Mouse (Mus musculus): ENCODE data around the gene Zc3h10. TPM values are rescaled to one million over a fixed set of nuclear protein-coding genes. Genes with fewer than 3 reads are reported as not detected.

Zc3h10 gene
- polyA plus RNA-seq, 1 experiment, result 22.4 TPM

DNA sequence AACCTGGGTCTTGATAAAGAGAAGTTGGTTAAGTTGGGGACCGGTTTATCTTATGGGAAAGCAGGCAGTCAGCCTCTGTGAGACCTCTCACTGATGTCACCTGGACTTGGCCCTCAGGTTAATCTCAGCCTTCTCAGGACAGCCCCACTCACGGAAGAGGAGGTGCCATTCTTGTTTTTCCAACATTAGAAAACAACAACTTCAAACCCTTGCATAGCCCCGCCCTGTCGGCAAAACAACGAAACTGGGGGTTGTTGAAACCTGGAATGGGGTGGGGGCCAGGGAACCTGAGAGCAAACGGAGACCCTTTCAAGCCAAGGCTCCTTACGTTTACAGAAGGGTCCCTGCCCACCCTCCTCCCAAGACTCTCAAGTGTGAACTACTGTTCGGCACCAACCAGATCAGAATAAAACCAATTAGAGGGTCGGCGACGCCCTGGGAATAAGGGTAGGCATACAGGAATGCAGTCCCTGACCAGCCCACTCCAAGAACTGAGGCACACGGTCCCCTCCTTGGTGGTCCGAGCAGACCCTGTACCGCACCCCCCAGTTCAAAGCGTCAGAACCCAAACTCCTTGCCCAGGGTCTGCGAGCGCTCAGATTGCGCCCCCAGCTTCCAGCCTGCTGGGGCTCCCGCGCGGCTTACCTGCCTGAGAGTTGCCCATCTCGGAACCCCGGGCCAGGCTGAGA, 41.3 kb upstream of the Zc3h10 start:
- TF ChIP-seq POLR2A (IDR thresholded peaks at IDR 0.05; ENCODE audit: insufficient read depth, low read length) (no peak), EP300 (IDR thresholded peaks at IDR 0.05; ENCODE audit: insufficient read depth, low read depth, low read length) (no peak), CTCF (IDR thresholded peaks at IDR 0.05; ENCODE audit: low read depth, low read length) (no peak)
- no peaks in the 10 kb centered on the region for H3K36me3 ChIP-seq (ENCODE audit: control insufficient read depth, insufficient read depth, low read length, poor library complexity, severe bottlenecking)
- peak overlapping the region; percentile 91 for H3K4me3 ChIP-seq (ENCODE audit: low read depth, low read length)
- H3K4me1 ChIP-seq (ENCODE audit: control insufficient read depth, insufficient read depth, low read length), result peaks cover 6% of the 10 kb centered on the region
- peak overlapping the region; percentile 91 for H3K9ac ChIP-seq (ENCODE audit: low read depth, poor library complexity, severe bottlenecking)
- H3K27me3 ChIP-seq (ENCODE audit: control insufficient read depth, insufficient read depth, low read length, poor library complexity, severe bottlenecking), result no peaks in the 10 kb centered on the region
- H3K9me3 ChIP-seq (replicated peaks; ENCODE audit: control insufficient read depth, insufficient read depth, low read length, poor library complexity, severe bottlenecking), result no peaks in the 10 kb centered on the region
- peak overlapping the region; percentile 66 for H3K27ac ChIP-seq (ENCODE audit: insufficient read depth, low read length)

DNA sequence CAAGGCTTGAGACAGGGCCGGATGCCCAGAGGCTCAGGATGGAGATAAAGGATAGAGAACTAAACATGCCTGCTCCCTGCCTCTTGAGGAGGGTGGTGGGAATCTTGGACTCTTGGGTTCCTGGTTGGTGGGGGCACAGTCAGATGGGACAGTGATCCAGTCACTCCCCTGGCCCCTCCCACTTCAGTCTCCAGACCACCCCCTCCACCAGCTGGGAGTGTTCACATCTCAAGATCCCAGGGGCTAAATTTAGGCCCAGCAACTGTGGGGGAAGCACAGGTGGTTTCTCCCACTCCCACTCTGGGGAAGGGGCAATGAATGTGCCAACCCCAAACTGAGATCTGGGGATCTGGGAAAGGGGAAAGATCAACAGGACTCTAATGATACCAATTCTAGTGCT, 40.6 kb upstream of the Zc3h10 start:
- Histone ChIP-seq H3K9ac (ENCODE audit: low read depth, poor library complexity, severe bottlenecking) (peak overlapping the region; percentile 91; the same call in 1 of the 2 replicates), H3K9me3 (replicated peaks; ENCODE audit: control insufficient read depth, insufficient read depth, low read length, poor library complexity, severe bottlenecking) (no peaks in the 10 kb centered on the region), H3K36me3 (ENCODE audit: control insufficient read depth, insufficient read depth, low read length, poor library complexity, severe bottlenecking) (no peaks in the 10 kb centered on the region), H3K4me1 (ENCODE audit: control insufficient read depth, insufficient read depth, low read length) (peaks cover 6% of the 10 kb centered on the region), H3K27me3 (ENCODE audit: control insufficient read depth, insufficient read depth, low read length, poor library complexity, severe bottlenecking) (no peaks in the 10 kb centered on the region), H3K4me3 (ENCODE audit: low read depth, low read length) (peak overlapping the region; percentile 11; the same call in 1 of the 2 replicates), H3K27ac (ENCODE audit: insufficient read depth, low read length) (0 out of 2 replicates have a peak overlapping the region, but pooled peaks have one; percentile 10)
- TF ChIP-seq EP300 (IDR thresholded peaks at IDR 0.05; ENCODE audit: insufficient read depth, low read depth, low read length) (0 out of 2 replicates have a peak, but pooled peaks have one; percentile 31), CTCF (IDR thresholded peaks at IDR 0.05; ENCODE audit: low read depth, low read length) (no peak)

DNA sequence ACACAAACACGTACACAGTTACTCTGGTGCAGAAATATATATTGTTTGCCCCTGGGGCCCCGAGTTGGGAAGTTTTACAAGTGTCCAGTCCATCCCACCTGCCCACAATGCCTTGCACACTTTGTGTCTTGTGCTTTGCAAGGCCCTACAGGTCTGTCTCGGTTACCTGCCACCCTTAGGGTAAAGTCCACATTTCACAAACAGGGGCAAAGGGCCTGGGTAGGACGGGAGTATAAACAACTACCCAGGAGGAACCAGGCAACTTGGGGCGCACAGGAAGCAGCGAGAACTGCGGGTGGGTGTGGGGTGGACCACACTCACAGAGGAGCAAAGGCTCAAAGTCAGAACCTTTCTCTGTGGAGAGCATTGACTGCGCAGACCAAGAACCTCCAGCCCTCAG, 40.1 kb upstream of the Zc3h10 start:
- Histone ChIP-seq H3K4me1 (ENCODE audit: control insufficient read depth, insufficient read depth, low read length) (peaks cover 6% of the 10 kb centered on the region), H3K36me3 (ENCODE audit: control insufficient read depth, insufficient read depth, low read length, poor library complexity, severe bottlenecking) (no peaks in the 10 kb centered on the region), H3K9me3 (replicated peaks; ENCODE audit: control insufficient read depth, insufficient read depth, low read length, poor library complexity, severe bottlenecking) (no peaks in the 10 kb centered on the region), H3K27me3 (ENCODE audit: control insufficient read depth, insufficient read depth, low read length, poor library complexity, severe bottlenecking) (no peaks in the 10 kb centered on the region), H3K27ac (ENCODE audit: insufficient read depth, low read length) (peak overlapping the region; percentile 76), H3K9ac (ENCODE audit: low read depth, poor library complexity, severe bottlenecking) (no peak overlapping the region), H3K4me3 (ENCODE audit: low read depth, low read length) (peak overlapping the region; percentile 3; the same call in 1 of the 2 replicates)
- TF ChIP-seq POLR2A (IDR thresholded peaks at IDR 0.05; ENCODE audit: insufficient read depth, low read length) (no peak), CTCF (IDR thresholded peaks at IDR 0.05; ENCODE audit: low read depth, low read length) (no peak), EP300 (IDR thresholded peaks at IDR 0.05; ENCODE audit: insufficient read depth, low read depth, low read length) (no peak)

DNA sequence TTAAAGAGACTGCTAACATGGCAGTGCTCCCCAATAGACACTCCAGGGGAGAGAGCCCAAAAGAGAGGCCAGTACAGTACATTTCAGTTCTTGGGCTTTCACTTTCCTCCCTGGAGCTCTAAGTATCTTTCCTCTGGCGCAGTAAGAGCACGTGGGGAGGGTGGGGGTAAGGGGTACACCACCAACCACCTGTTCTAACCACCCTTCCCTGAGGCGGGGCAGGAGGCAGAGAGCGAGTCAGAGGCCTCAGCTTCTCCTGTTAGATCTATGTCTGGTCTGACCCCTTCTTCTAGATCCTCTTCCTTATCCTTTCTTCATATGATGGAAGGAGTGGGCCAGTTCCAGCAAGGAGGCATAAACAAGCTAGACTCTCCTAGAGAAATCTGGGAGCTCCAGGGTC, 39.5 kb upstream of the Zc3h10 start:
- peak overlapping the region; percentile 12; the same call in 1 of the 2 replicates for H3K9ac ChIP-seq (ENCODE audit: low read depth, poor library complexity, severe bottlenecking)
- H3K9me3 ChIP-seq (replicated peaks; ENCODE audit: control insufficient read depth, insufficient read depth, low read length, poor library complexity, severe bottlenecking), result no peaks in the 10 kb centered on the region
- no peaks in the 10 kb centered on the region for H3K27me3 ChIP-seq (ENCODE audit: control insufficient read depth, insufficient read depth, low read length, poor library complexity, severe bottlenecking)
- H3K4me3 ChIP-seq (ENCODE audit: low read depth, low read length), result no peak overlapping the region
- H3K36me3 ChIP-seq (ENCODE audit: control insufficient read depth, insufficient read depth, low read length, poor library complexity, severe bottlenecking), result no peaks in the 10 kb centered on the region
- peaks cover 6% of the 10 kb centered on the region for H3K4me1 ChIP-seq (ENCODE audit: control insufficient read depth, insufficient read depth, low read length)
- TF ChIP-seq POLR2A (IDR thresholded peaks at IDR 0.05; ENCODE audit: insufficient read depth, low read length), result no peak
- H3K27ac ChIP-seq (ENCODE audit: insufficient read depth, low read length), result peak overlapping the region; percentile 76

DNA sequence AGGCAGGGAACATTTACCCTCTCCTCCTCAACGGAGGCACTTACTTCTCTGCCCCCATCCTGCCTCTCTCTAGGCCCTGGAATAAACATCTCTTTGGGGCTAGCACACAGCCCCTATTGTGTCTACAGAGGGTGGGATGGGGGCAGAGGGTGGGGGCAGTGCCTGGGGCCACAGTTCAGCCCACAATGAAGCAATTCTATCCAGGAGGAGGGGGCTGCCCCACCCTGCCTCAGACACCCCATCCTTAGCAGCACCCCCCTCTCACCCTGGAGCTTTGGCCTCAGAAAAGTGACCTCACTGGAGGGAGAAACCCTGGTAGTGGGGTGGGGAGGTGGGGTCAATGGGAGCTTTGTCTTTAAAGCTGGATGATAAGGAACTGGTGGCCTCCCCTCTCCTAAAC, 39.0 kb upstream of the Zc3h10 start:
- no peaks in the 10 kb centered on the region for H3K27me3 ChIP-seq (ENCODE audit: control insufficient read depth, insufficient read depth, low read length, poor library complexity, severe bottlenecking)
- H3K4me3 ChIP-seq (ENCODE audit: low read depth, low read length), result no peak overlapping the region
- peak overlapping the region; percentile 82 for H3K27ac ChIP-seq (ENCODE audit: insufficient read depth, low read length)
- no peaks in the 10 kb centered on the region for H3K9me3 ChIP-seq (replicated peaks; ENCODE audit: control insufficient read depth, insufficient read depth, low read length, poor library complexity, severe bottlenecking)
- peaks cover 5% of the 10 kb centered on the region; the same call in 1 of the 2 replicates for H3K36me3 ChIP-seq (ENCODE audit: control insufficient read depth, insufficient read depth, low read length, poor library complexity, severe bottlenecking)
- peaks cover 6% of the 10 kb centered on the region for H3K4me1 ChIP-seq (ENCODE audit: control insufficient read depth, insufficient read depth, low read length)
- TF ChIP-seq POLR2A (IDR thresholded peaks at IDR 0.05; ENCODE audit: insufficient read depth, low read length) (no peak), EP300 (IDR thresholded peaks at IDR 0.05; ENCODE audit: insufficient read depth, low read depth, low read length) (peak; percentile 66; the same call in 1 of the 2 replicates)
- H3K9ac ChIP-seq (ENCODE audit: low read depth, poor library complexity, severe bottlenecking), result peak overlapping the region; percentile 12

DNA sequence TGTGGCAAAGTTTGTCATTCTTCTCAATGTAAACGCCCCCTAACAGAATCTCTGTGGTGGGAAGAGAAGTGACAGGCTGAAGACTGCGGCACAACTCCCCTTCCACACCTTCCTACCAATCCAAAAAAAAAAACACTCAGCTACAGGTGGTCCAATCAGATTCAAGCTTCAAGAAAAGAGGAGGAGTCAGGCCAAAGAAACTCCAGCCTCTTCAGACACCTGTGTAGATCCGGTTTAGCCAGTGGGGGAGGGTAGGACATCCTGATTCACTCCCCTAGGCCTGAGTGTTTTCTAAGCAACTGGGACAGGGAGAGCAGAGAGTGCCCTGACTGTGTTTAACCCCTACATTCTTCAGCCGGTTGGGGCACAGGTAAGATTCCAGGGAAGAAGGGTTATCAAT, 36.8 kb upstream of the Zc3h10 start:
- no peaks in the 10 kb centered on the region for H3K9me3 ChIP-seq (replicated peaks; ENCODE audit: control insufficient read depth, insufficient read depth, low read length, poor library complexity, severe bottlenecking)
- H3K36me3 ChIP-seq (ENCODE audit: control insufficient read depth, insufficient read depth, low read length, poor library complexity, severe bottlenecking), result peaks cover 12% of the 10 kb centered on the region; the same call in 1 of the 2 replicates
- H3K27me3 ChIP-seq (ENCODE audit: control insufficient read depth, insufficient read depth, low read length, poor library complexity, severe bottlenecking), result no peaks in the 10 kb centered on the region
- peak overlapping the region; percentile 91 for H3K27ac ChIP-seq (ENCODE audit: insufficient read depth, low read length)
- peak overlapping the region; percentile 45 for H3K9ac ChIP-seq (ENCODE audit: low read depth, poor library complexity, severe bottlenecking)
- H3K4me3 ChIP-seq (ENCODE audit: low read depth, low read length), result peak overlapping the region; percentile 27
- TF ChIP-seq POLR2A (IDR thresholded peaks at IDR 0.05; ENCODE audit: insufficient read depth, low read length) (peak; percentile 39), EP300 (IDR thresholded peaks at IDR 0.05; ENCODE audit: insufficient read depth, low read depth, low read length) (0 out of 2 replicates have a peak, but pooled peaks have one; percentile 65), CTCF (IDR thresholded peaks at IDR 0.05; ENCODE audit: low read depth, low read length) (no peak)
- peaks cover 6% of the 10 kb centered on the region for H3K4me1 ChIP-seq (ENCODE audit: control insufficient read depth, insufficient read depth, low read length)
